Mouse (Mus musculus): ENCODE results near the gene C530008M17Rik. TPM values are rescaled to one million over a fixed set of nuclear protein-coding genes. Genes with fewer than 3 reads are reported as not detected.

C530008M17Rik gene
- total RNA-seq, 2 experiments from 2014 or later, result 2.2 to 2.3 TPM

GRCm38 (mm10) chr5:76815786-76816455, 159.6 kb downstream of the C530008M17Rik start:
- intact Hi-C loops (cut with DNase I), result no loop called here
- peak; percentile 4 for DNase-seq (ENCODE audit: low spot score)

GRCm38 (mm10) chr5:76816748-76817147, 160.4 kb downstream of the C530008M17Rik start:
- intact Hi-C loops (cut with DNase I), result no loop called here
- no peak for DNase-seq (ENCODE audit: low spot score)

- intact Hi-C loops (cut with DNase I), result no loop called here
- no peak for DNase-seq (ENCODE audit: low spot score)
Measured at GRCm38 (mm10) chr5:76817678-76818077, 161.4 kb downstream of the C530008M17Rik start.

- intact Hi-C loops (cut with DNase I), result no loop called here
Measured at GRCm38 (mm10) chr5:76818807-76819206, 162.5 kb downstream of the C530008M17Rik start.

GRCm38 (mm10) chr5:76822097-76822496, 165.8 kb downstream of the C530008M17Rik start:
- intact Hi-C loops (cut with DNase I), result no loop called here
- DNase-seq (ENCODE audit: low spot score), result no peak

More at GRCm38 (mm10) chr5:76818807-76819206, 162.5 kb downstream of the C530008M17Rik start:
- no peak for DNase-seq (ENCODE audit: low spot score)

- intact Hi-C loops (cut with DNase I), result no loop called here
- DNase-seq (ENCODE audit: low spot score), result no peak
Measured at GRCm38 (mm10) chr5:76828527-76829240, 172.4 kb downstream of the C530008M17Rik start.

- intact Hi-C loops (cut with DNase I), result no loop called here
Measured at GRCm38 (mm10) chr5:76832529-76833210, 176.4 kb downstream of the C530008M17Rik start.

GRCm38 (mm10) chr5:76837018-76837417, 180.7 kb downstream of the C530008M17Rik start:
- intact Hi-C loops (cut with DNase I), result no loop called here
- no peak for DNase-seq (ENCODE audit: low spot score)

More at GRCm38 (mm10) chr5:76832529-76833210, 176.4 kb downstream of the C530008M17Rik start:
- DNase-seq (ENCODE audit: low spot score), result no peak

GRCm38 (mm10) chr5:76839786-76840185, 183.5 kb downstream of the C530008M17Rik start:
- no peak for DNase-seq (ENCODE audit: low spot score)
- intact Hi-C loops (cut with DNase I), result loop anchor here (5.0 kb wide), 2 partner anchors 72 to 182 kb away; partner anchors contain the start of gene C530008M17Rik

GRCm38 (mm10) chr5:76841859-76842258, 185.5 kb downstream of the C530008M17Rik start:
- intact Hi-C loops (cut with DNase I), result loop anchor here (2.0 to 5.0 kb wide), 3 partner anchors 75 to 253 kb away; partner anchors contain the start of genes C530008M17Rik and Cep135
- no peak for DNase-seq (ENCODE audit: low spot score)

- no peak for DNase-seq (ENCODE audit: low spot score)
- intact Hi-C loops (cut with DNase I), result loop anchor here (2.0 to 5.0 kb wide), 3 partner anchors 76 to 255 kb away; partner anchors contain the start of genes C530008M17Rik and Cep135
Measured at GRCm38 (mm10) chr5:76843448-76843847, 187.1 kb downstream of the C530008M17Rik start.

- no peak for DNase-seq (ENCODE audit: low spot score)
- intact Hi-C loops (cut with DNase I), result loop anchor here (2.0 to 5.0 kb wide), 3 partner anchors 77 to 255 kb away; partner anchors contain the start of genes C530008M17Rik and Cep135
Measured at GRCm38 (mm10) chr5:76843851-76844419, 187.6 kb downstream of the C530008M17Rik start.

- intact Hi-C loops (cut with DNase I), result loop anchor here (5.0 kb wide), 2 partner anchors 77 to 187 kb away; partner anchors contain the start of gene C530008M17Rik
- DNase-seq (ENCODE audit: low spot score), result no peak
Measured at GRCm38 (mm10) chr5:76844618-76845186, 188.4 kb downstream of the C530008M17Rik start.

GRCm38 (mm10) chr5:76847106-76847505, 190.8 kb downstream of the C530008M17Rik start:
- intact Hi-C loops (cut with DNase I), result no loop called here
- no peak for DNase-seq (ENCODE audit: low spot score)

- DNase-seq (ENCODE audit: low spot score), result no peak
- intact Hi-C loops (cut with DNase I), result no loop called here
Measured at GRCm38 (mm10) chr5:76851316-76851715, 195.0 kb downstream of the C530008M17Rik start.

- intact Hi-C loops (cut with DNase I), result no loop called here
- no peak for DNase-seq (ENCODE audit: low spot score)
Measured at GRCm38 (mm10) chr5:76853549-76853948, 197.2 kb downstream of the C530008M17Rik start.

GRCm38 (mm10) chr5:76855829-76856600, 199.7 kb downstream of the C530008M17Rik start:
- no peak for DNase-seq (ENCODE audit: low spot score)
- intact Hi-C loops (cut with DNase I), result no loop called here

GRCm38 (mm10) chr5:76857103-76858015, 201.0 kb downstream of the C530008M17Rik start:
- intact Hi-C loops (cut with DNase I), result no loop called here
- no peak for DNase-seq (ENCODE audit: low spot score)

Measured in heart, postnatal 25 days (tissue).